Mouse (Mus musculus) retina, postnatal 7 days (tissue): ENCODE measurements around the gene Gm364.

Experiments
- DNase-seq: peaks from one replicate; pipeline ENCODE4 v3.0.0-alpha.2; 2012; ENCODE audit warnings: low read depth, low spot score

The Gm364 gene

GRCm38 (mm10) chrX:57408769-57409168 lies at the start of gene Gm364:
TSS of gene Gm364 (plus strand) at chrX:57409154.
- no peak for DNase-seq

DNA sequence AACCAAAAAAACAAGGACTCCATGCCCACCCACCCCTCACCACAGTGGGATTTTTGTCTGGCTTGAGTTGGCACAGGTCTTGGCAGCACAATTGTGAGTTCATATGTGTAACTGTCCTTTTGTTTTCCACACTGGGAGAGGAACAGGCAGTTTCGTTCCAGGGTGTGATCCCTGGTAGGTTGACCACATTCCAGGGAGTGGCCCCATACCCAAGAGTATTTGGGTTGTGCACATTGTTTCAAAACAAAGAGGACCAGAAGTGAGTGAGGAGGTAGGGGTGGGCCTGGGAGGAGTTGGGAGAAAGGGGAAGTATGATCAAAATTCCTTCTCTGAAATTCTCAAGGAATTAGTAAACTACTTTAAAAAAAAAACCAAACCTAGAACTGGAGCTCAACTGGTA lies 49.6 kb upstream of the Gm364 start:
- DNase-seq: no peak

DNA sequence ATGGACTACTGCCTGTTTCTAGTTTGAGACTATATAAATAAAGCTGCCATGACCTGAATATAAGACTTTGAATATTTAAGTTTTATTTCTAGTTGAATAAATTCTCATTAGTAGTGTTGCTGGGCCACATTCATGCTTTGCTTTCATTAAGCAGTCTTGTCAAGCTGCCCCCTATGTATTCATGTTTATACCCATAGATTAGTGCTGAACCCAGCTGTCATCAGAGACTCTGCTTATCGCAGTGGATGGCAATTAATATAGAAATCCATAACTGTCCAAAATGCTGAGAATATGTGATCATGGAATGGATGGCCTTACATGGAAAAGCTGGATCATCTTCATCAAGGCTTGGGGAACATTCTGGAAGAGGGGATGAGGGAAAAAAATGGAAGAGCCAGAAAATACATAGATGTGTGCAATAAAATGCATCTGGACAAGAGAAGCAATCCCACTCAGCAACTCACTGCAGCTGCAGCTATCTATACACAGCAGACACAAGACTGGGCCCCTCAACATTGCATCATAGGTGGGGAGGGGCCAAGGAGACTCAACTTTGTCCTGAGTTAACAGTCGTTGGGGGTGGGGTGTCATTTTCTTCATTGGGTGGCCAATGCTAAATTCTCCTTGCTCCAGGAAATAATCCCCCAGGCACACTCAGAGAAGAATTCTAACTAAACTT lies 43.9 kb upstream of the Gm364 start:
- DNase-seq: no peak

- DNase-seq: no peak
These were observed 36.0 kb upstream of the Gm364 start for GRCm38 (mm10) chrX:57372965-57373364.

GRCm38 (mm10) chrX:57373543-57373942 lies 35.4 kb upstream of the Gm364 start:
- no peak for DNase-seq

GRCm38 (mm10) chrX:57374029-57374428 lies 34.9 kb upstream of the Gm364 start:
- no peak for DNase-seq

GRCm38 (mm10) chrX:57377096-57377495 lies 31.9 kb upstream of the Gm364 start:
- no peak for DNase-seq

DNA sequence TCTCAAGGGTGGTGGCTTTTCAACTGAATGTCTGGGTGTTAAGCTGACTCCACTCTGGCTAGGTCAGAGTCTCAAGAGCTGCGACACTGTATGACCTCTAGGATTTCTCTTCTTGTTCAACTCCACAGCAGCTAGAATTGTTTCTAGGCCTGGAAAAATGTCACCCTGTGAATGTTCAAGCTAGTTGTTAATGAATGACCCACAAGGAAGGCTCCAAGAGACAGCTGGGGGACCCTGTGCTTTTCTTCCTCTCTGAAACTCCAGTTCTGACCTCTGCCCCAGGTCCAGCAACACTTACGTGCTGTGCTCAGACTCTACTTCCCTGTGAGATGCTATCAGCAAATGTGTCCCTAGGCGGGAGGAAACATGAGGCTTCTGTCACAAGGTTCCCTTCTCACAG lies 30.4 kb upstream of the Gm364 start:
- DNase-seq: no peak

DNA sequence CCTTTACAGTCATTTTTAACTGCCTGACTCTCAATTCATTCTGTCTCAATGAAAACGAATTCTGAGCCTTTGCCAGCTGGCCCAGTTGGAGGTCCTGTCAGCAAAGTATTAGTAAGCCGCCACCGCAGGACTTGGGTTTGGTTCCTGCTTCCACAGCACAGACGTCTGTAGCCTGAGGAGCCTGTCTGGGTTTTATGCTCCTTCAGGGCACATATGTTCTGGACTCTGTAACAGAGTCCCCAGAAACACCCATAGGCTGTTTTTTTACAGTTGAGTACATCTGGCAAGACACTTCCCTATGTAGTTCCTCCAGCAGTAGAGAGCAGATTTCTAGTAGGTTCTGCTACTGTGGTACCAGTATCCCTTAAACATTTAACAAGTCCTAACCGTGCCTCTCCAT lies 28.0 kb upstream of the Gm364 start:
- DNase-seq: no peak

GRCm38 (mm10) chrX:57392367-57393246 lies 16.3 kb upstream of the Gm364 start, which contains the start of gene Rbmx:
TSS of gene Rbmx (minus strand) at chrX:57393036.
- DNase-seq: peak; percentile 87

GRCm38 (mm10) chrX:57393412-57393811 lies 15.5 kb upstream of the Gm364 start:
- DNase-seq: no peak

DNA sequence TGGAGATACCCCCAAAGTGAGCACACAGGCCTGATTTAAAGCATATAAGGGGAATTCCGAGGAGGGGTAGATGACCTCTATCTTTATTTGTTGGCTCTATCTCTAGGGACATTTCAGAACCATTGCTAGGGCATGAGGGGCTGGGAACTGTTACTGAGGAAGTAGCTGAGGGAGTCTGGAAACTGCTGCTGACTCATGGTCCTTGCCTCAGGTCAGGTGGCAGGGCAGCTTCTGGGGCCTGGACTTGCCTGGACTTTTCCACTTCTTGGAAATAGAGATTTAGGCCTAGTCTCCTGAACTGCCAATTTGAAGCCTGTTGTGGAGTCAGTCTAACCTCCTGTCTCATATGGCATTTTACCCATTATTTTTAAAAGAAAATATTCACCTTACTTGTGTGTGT lies 7.6 kb upstream of the Gm364 start:
- DNase-seq: no peak

- DNase-seq: no peak
These were observed 5.3 kb upstream of the Gm364 start for GRCm38 (mm10) chrX:57403651-57404050.

GRCm38 (mm10) chrX:57431610-57432009 lies 22.7 kb downstream of the Gm364 start:
- peak; percentile 5 for DNase-seq

GRCm38 (mm10) chrX:57433897-57434296 lies 24.9 kb downstream of the Gm364 start:
- DNase-seq: no peak

- DNase-seq: no peak
These were observed 94.7 kb downstream of the Gm364 start, which contains the start of gene Gpr101 for GRCm38 (mm10) chrX:57503634-57504033. TSS of gene Gpr101 (minus strand) at chrX:57503757.

DNA sequence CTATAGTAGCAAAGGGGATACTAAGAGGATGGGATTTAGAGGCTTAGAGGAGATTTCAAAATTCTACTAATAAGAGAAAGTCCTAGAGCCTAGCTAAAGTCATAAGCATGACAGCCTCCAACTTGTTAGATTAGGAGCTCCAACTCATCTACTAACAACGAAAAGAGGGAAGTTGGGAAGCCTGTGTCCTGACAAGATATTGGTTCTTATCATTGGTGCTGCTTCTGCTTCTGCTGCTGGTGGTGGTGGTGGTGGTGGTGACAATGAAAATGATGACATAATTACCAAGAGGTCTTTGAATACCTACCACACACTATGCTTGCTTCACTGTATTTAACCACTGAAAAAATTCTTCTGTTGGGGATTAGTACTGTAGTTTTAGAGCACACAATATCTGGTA lies 97.3 kb downstream of the Gm364 start:
- no peak for DNase-seq

GRCm38 (mm10) chrX:57521117-57522095 lies 112.5 kb downstream of the Gm364 start:
- no peak for DNase-seq
